Mouse (Mus musculus): ENCODE measurements around the gene St3gal3. TPM values are rescaled to one million over a fixed set of nuclear protein-coding genes. Genes with fewer than 3 reads are reported as not detected.

St3gal3 gene
- total and polyA plus RNA-seq, 2 experiments: 27.9 to 44.9 TPM

DNA sequence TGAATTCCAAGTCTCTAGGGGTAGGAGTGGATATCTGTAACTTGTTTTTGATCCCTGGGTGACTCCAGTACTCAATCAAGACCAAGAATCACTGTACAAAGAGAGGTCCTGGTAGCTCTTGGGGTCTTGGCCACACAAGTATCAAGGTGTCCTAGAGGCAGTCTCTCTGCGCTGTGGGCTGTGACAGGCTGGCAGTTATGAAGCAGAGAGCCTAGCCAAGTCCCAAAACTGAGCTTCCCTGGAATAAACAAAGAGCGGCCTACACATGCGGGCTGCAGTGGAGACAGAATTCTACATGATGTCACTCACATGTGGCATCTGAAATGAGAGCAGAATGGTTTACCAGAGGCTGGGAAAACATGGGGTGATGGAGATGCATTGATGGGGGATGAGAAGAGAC lies 111.9 kb downstream of the St3gal3 start:
- no peak for DNase-seq (ENCODE audit: extremely low read depth, low read depth, low spot score)
- 94% methylated on average over 3 of the region's 3 CpGs for WGBS
- no peak overlapping the region for H3K9ac ChIP-seq (ENCODE audit: low read depth, low read length)
- H3K27ac ChIP-seq (replicated peaks; ENCODE audit: insufficient read depth, low read depth, low read length): no peak overlapping the region
- TF ChIP-seq POLR2A (IDR thresholded peaks at IDR 0.05; ENCODE audit: extremely low read depth, insufficient read depth, low read length): no peak
- no peak for TF ChIP-seq CTCF (IDR thresholded peaks at IDR 0.05; ENCODE audit: low read depth, low read length)
- peaks cover 38% of the 10 kb centered on the region; the same call in 1 of the 2 replicates for H3K79me2 ChIP-seq (ENCODE audit: control insufficient read depth, insufficient read depth, low read length)
- H3K4me1 ChIP-seq (ENCODE audit: control insufficient read depth, insufficient read depth, low read length): no peaks in the 10 kb centered on the region
- peaks cover 9% of the 10 kb centered on the region; the same call in 1 of the 2 replicates for H3K36me3 ChIP-seq (ENCODE audit: control insufficient read depth, insufficient read depth, low read length)
- no peak overlapping the region for H3K4me3 ChIP-seq (ENCODE audit: insufficient read depth, low read depth, low read length)
- H3K27me3 ChIP-seq (ENCODE audit: control insufficient read depth, insufficient read depth, low read length): no peaks in the 10 kb centered on the region

DNA sequence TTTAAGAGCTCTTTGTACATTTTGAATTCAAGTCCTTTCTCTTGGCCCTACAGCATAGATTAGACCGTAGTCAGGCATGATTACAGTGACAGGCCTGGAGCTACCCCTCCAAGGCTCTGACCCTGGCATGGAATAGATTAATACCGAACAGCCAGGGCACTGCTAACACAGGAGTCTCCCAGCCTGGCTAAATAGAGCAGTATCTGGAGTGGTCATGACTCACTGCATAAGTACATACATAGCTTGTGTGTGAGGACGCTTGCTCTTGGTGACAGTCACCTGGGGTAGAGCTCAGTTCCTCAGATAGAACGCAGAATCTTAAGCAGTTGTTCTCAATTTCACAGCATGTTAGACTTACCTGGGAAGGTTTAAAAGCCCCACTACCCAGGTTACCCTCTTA lies 112.3 kb downstream of the St3gal3 start:
- Histone ChIP-seq H3K79me2 (ENCODE audit: control insufficient read depth, insufficient read depth, low read length) (peaks cover 34% of the 10 kb centered on the region; the same call in 1 of the 2 replicates), H3K27me3 (ENCODE audit: control insufficient read depth, insufficient read depth, low read length) (no peaks in the 10 kb centered on the region), H3K27ac (replicated peaks; ENCODE audit: insufficient read depth, low read depth, low read length) (no peak overlapping the region), H3K36me3 (ENCODE audit: control insufficient read depth, insufficient read depth, low read length) (peaks cover 9% of the 10 kb centered on the region; the same call in 1 of the 2 replicates), H3K9ac (ENCODE audit: low read depth, low read length) (no peak overlapping the region), H3K4me3 (ENCODE audit: insufficient read depth, low read depth, low read length) (no peak overlapping the region), H3K4me1 (ENCODE audit: control insufficient read depth, insufficient read depth, low read length) (no peaks in the 10 kb centered on the region)
- TF ChIP-seq POLR2A (IDR thresholded peaks at IDR 0.05; ENCODE audit: extremely low read depth, insufficient read depth, low read length) (no peak), CTCF (IDR thresholded peaks at IDR 0.05; ENCODE audit: low read depth, low read length) (no peak)
- DNase-seq (ENCODE audit: extremely low read depth, low read depth, low spot score): no peak
- 95% methylated on average over 4 of the region's 4 CpGs for WGBS

DNA sequence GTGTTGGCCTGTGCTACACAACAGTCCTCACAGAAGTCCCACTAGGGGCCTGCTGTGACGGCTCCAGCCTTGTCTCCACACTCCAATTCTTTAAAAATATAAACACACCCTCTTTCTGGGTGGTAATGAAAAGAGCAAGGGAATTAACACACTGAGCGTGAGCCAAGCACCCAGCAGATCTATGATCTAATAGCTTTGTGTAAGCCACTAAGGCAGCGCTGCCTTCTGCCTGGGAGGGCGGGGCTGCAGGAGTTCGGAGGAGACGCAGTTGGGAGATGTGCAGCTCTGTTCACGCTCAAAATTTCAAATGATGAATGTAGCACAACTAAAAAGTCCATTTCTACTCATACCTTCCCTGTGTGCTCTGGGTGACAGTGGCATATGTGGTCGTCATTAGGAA lies 115.1 kb downstream of the St3gal3 start:
- WGBS: 93% methylated on average over 8 of the region's 8 CpGs
- DNase-seq (ENCODE audit: extremely low read depth, low read depth, low spot score): no peak
- Histone ChIP-seq H3K36me3 (ENCODE audit: control insufficient read depth, insufficient read depth, low read length) (peaks cover 7% of the 10 kb centered on the region; the same call in 1 of the 2 replicates), H3K27ac (replicated peaks; ENCODE audit: insufficient read depth, low read depth, low read length) (no peak overlapping the region), H3K4me3 (ENCODE audit: insufficient read depth, low read depth, low read length) (no peak overlapping the region), H3K4me1 (ENCODE audit: control insufficient read depth, insufficient read depth, low read length) (peaks cover 7% of the 10 kb centered on the region), H3K27me3 (ENCODE audit: control insufficient read depth, insufficient read depth, low read length) (no peaks in the 10 kb centered on the region), H3K79me2 (ENCODE audit: control insufficient read depth, insufficient read depth, low read length) (peaks cover 31% of the 10 kb centered on the region), H3K9ac (ENCODE audit: low read depth, low read length) (no peak overlapping the region)
- TF ChIP-seq CTCF (IDR thresholded peaks at IDR 0.05; ENCODE audit: low read depth, low read length) (no peak), POLR2A (IDR thresholded peaks at IDR 0.05; ENCODE audit: extremely low read depth, insufficient read depth, low read length) (no peak)

DNA sequence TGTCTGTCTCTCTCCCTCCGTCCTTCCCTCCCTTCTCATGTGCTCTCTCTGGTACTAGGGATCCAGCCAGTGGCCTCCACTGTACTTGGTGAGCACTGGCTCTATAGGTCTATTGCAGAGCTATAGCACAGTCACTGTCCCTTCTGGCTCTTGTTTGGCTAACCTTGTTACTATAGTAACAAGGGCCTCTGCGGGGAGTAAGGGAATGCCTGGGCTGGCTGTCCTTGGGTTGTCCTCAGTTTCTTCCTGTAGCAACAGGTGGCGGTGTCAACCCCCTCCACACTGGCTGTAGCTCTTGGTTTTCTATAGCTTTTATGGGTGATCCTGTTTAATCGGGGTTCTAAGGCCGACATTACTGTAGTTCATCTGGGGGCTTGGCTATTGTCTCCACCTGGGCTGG lies 115.5 kb downstream of the St3gal3 start:
- Histone ChIP-seq H3K27me3 (ENCODE audit: control insufficient read depth, insufficient read depth, low read length) (no peaks in the 10 kb centered on the region), H3K36me3 (ENCODE audit: control insufficient read depth, insufficient read depth, low read length) (peaks cover 7% of the 10 kb centered on the region; the same call in 1 of the 2 replicates), H3K79me2 (ENCODE audit: control insufficient read depth, insufficient read depth, low read length) (peaks cover 33% of the 10 kb centered on the region), H3K4me1 (ENCODE audit: control insufficient read depth, insufficient read depth, low read length) (peaks cover 7% of the 10 kb centered on the region), H3K27ac (replicated peaks; ENCODE audit: insufficient read depth, low read depth, low read length) (no peak overlapping the region), H3K4me3 (ENCODE audit: insufficient read depth, low read depth, low read length) (no peak overlapping the region), H3K9ac (ENCODE audit: low read depth, low read length) (no peak overlapping the region)
- TF ChIP-seq POLR2A (IDR thresholded peaks at IDR 0.05; ENCODE audit: extremely low read depth, insufficient read depth, low read length) (no peak), CTCF (IDR thresholded peaks at IDR 0.05; ENCODE audit: low read depth, low read length) (no peak)
- 87% methylated on average over 5 of the region's 5 CpGs for WGBS
- no peak for DNase-seq (ENCODE audit: extremely low read depth, low read depth, low spot score)

DNA sequence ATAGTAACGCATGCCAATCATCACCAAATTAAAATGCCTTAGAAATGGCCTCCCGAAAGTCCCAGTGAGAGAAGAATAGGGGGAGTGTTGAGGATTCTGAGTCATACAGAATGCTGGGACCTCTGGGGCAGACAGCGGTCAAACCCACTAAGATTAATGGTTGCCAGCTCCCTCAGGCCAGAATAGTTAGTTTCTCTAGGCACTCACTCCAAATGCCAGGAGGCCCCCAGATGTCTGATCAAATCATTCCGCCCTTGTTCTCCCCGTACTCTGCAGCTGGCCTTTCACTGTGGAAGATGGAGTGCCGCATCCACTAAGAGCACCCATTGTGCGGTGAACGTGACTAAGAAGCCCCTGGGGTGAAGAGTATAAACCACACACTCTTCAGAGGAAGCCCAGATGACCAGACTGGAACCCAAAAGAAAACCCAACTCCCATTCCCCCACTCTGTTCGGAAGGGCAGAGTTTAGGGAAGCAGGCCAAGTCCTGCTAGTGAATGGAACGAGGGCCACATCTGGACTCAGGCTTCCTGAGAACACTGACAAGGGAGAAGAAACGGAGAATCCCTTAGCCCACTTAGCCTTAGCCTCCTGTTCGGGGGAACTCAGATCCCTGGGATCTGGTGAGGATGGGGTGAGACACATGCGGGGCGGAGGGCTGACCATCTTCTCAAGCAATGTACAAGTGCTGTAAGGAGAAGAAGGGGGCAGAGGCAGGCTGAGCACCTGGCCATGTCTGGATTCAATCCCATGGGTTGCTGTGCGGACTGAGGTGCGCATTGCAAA lies 117.5 kb downstream of the St3gal3 start:
- peaks cover 6% of the 10 kb centered on the region for H3K36me3 ChIP-seq (ENCODE audit: control insufficient read depth, insufficient read depth, low read length)
- no peaks in the 10 kb centered on the region for H3K27me3 ChIP-seq (ENCODE audit: control insufficient read depth, insufficient read depth, low read length)
- no peak overlapping the region for H3K4me3 ChIP-seq (ENCODE audit: insufficient read depth, low read depth, low read length)
- no peak overlapping the region for H3K27ac ChIP-seq (replicated peaks; ENCODE audit: insufficient read depth, low read depth, low read length)
- H3K79me2 ChIP-seq (ENCODE audit: control insufficient read depth, insufficient read depth, low read length): peaks cover 36% of the 10 kb centered on the region
- TF ChIP-seq POLR2A (IDR thresholded peaks at IDR 0.05; ENCODE audit: extremely low read depth, insufficient read depth, low read length) (no peak), CTCF (IDR thresholded peaks at IDR 0.05; ENCODE audit: low read depth, low read length) (no peak)
- no peak overlapping the region for H3K9ac ChIP-seq (ENCODE audit: low read depth, low read length)
- no peak for DNase-seq (ENCODE audit: extremely low read depth, low read depth, low spot score)
- peaks cover 7% of the 10 kb centered on the region for H3K4me1 ChIP-seq (ENCODE audit: control insufficient read depth, insufficient read depth, low read length)
- 93% methylated on average over 16 of the region's 16 CpGs for WGBS

DNA sequence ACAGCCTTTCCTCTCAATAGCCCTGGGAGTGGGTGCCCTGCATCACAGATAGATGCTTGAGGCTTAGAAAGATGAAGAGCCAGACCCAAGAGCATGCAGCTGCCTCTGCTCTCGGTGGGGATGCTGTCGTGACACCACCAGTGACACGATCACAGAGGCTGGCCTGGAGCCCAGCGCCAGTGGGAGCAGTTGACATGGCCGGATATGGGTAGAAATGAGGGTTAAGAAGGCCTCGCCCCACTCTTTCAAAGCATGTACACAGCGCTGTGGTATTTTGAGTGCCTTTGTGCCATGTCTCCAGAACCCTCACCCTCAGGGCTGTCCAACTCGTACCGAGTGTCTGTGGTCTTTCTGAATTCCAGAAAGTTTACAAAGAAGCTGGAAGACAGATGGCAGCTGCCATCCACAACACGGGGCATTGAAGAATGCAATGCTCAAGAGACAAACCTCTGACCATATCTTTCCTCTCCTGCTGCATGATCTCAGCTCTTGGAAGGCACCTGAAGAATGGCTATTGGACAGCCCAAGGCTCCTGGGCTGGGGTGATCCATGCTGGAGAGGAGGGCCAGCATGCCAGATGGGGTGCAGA lies 118.3 kb downstream of the St3gal3 start:
- DNase-seq (ENCODE audit: extremely low read depth, low read depth, low spot score): no peak
- H3K4me1 ChIP-seq (ENCODE audit: control insufficient read depth, insufficient read depth, low read length): peaks cover 7% of the 10 kb centered on the region
- no peaks in the 10 kb centered on the region for H3K27me3 ChIP-seq (ENCODE audit: control insufficient read depth, insufficient read depth, low read length)
- WGBS: 91% methylated on average over 10 of the region's 10 CpGs
- TF ChIP-seq POLR2A (IDR thresholded peaks at IDR 0.05; ENCODE audit: extremely low read depth, insufficient read depth, low read length) (no peak), CTCF (IDR thresholded peaks at IDR 0.05; ENCODE audit: low read depth, low read length) (no peak)
- H3K4me3 ChIP-seq (ENCODE audit: insufficient read depth, low read depth, low read length): no peak overlapping the region
- no peak overlapping the region for H3K27ac ChIP-seq (replicated peaks; ENCODE audit: insufficient read depth, low read depth, low read length)
- H3K36me3 ChIP-seq (ENCODE audit: control insufficient read depth, insufficient read depth, low read length): peaks cover 6% of the 10 kb centered on the region
- H3K9ac ChIP-seq (ENCODE audit: low read depth, low read length): no peak overlapping the region
- peaks cover 38% of the 10 kb centered on the region for H3K79me2 ChIP-seq (ENCODE audit: control insufficient read depth, insufficient read depth, low read length)

Measured in liver, adult 2 months (tissue).